Mouse (Mus musculus) inflammation-experienced regulatory T-cells (primary cell): ENCODE data around the gene Sprr2a2. TPM values are rescaled to one million over a fixed set of nuclear protein-coding genes. Genes with fewer than 3 reads are reported as not detected.

ENCODE experiments used
- polyA plus RNA-seq, 2 experiments: library from polyadenylated mRNA; unstranded; fragments of 100-300 nt; shearing (Covaris generic); gene quantifications; one replicate each; pipeline ENCODE4 v1.2.1; 2017

The Sprr2a2 gene
- polyA plus RNA-seq = under 1 TPM in 1 of 2 experiments, not detected in 1; 0.67 TPM

GRCm38 (mm10) chr3:92215569-92215968, at the start of gene Sprr2a2, which contains the start of gene Sprr2a1:
TSS of gene Sprr2a2 (plus strand) at chr3:92215920.
TSS of gene Sprr2a1 (plus strand) at chr3:92215799.

GRCm38 (mm10) chr3:92285101-92285500, 69.4 kb downstream of the Sprr2a2 start, which contains the start of gene Sprr2a3:
TSS of gene Sprr2a3 (plus strand) at chr3:92285417.

Other genes with a start within 250 kb of the Sprr2a2 start
- not detected for gene Pglyrp3, start 201.3 kb upstream of the Sprr2a2 start, polyA plus RNA-seq
- gene Lor, start 132.8 kb upstream of the Sprr2a2 start, polyA plus RNA-seq = under 1 TPM in 1 of 2 experiments, not detected in 1; 0.53 TPM
- 1 to 10 TPM in 1 of 2 experiments, under 1 TPM in 1; 0.66 to 1.8 TPM for gene Prr9, start 92.0 kb upstream of the Sprr2a2 start, polyA plus RNA-seq
- not detected for gene Lelp1, start 73.2 kb upstream of the Sprr2a2 start, polyA plus RNA-seq
- not detected for gene Sprr2a1, start 121 bp upstream of the Sprr2a2 start, polyA plus RNA-seq
- not detected for gene Sprr2a3, start 69.5 kb downstream of the Sprr2a2 start, polyA plus RNA-seq
- not detected for gene Sprr2b, start 100.7 kb downstream of the Sprr2a2 start, polyA plus RNA-seq
- not detected for gene Sprr2d, start 123.2 kb downstream of the Sprr2a2 start, polyA plus RNA-seq
- gene Sprr2e, start 136.2 kb downstream of the Sprr2a2 start, polyA plus RNA-seq = under 1 TPM; 0.42 to 0.76 TPM
- gene Sprr2f, start 149.3 kb downstream of the Sprr2a2 start, polyA plus RNA-seq = not detected
- not detected for gene Sprr2h, start 169.8 kb downstream of the Sprr2a2 start, polyA plus RNA-seq
- gene Sprr2i, start 192.1 kb downstream of the Sprr2a2 start, polyA plus RNA-seq = not detected
- gene Sprr2j-ps, start 202.2 kb downstream of the Sprr2a2 start, polyA plus RNA-seq = 1 to 10 TPM in 1 of 2 experiments, not detected in 1; 1.0 TPM
- gene Gm9774, start 213.5 kb downstream of the Sprr2a2 start, polyA plus RNA-seq = 10 to 100 TPM; 23.3 to 26.3 TPM
- gene Sprr2k, start 216.7 kb downstream of the Sprr2a2 start, polyA plus RNA-seq = not detected
- not detected for gene Sprr1b, start 222.9 kb downstream of the Sprr2a2 start, polyA plus RNA-seq
- not detected for gene Sprr3, start 242.8 kb downstream of the Sprr2a2 start, polyA plus RNA-seq